Mouse (Mus musculus): ENCODE measurements around the gene Gm43064. TPM values are rescaled to one million over a fixed set of nuclear protein-coding genes. Genes with fewer than 3 reads are reported as not detected.

Gene Gm43064
- polyA plus RNA-seq, 1 experiment from 2014 or later: 0.18 TPM

GRCm38 (mm10) chr3:103850644-103851363 lies 41.4 kb downstream of the Gm43064 start:
- TF ChIP-seq CTCF (IDR thresholded peaks at IDR 0.05; ENCODE audit: low read depth): no peak
- WGBS: 52% methylated on average over 9 of the region's 9 CpGs
- no peaks in the 10 kb centered on the region for H3K36me3 ChIP-seq (ENCODE audit: control insufficient read depth, insufficient read depth)
- no peak overlapping the region for H3K27ac ChIP-seq (ENCODE audit: low read depth, low read length)
- no peak overlapping the region for H3K9ac ChIP-seq (ENCODE audit: low read depth, low read length)
- no peaks in the 10 kb centered on the region for H3K27me3 ChIP-seq (replicated peaks; ENCODE audit: control insufficient read depth, insufficient read depth, low read length)
- H3K9me3 ChIP-seq (ENCODE audit: control insufficient read depth): no peaks in the 10 kb centered on the region
- 0 out of 2 replicates have a peak, but pooled peaks cover 5% of the 10 kb centered on the region for H3K4me1 ChIP-seq (replicated peaks; ENCODE audit: control insufficient read depth, insufficient read depth, low read length)
- peak; percentile 69 for ATAC-seq
- no peak overlapping the region for H3K4me3 ChIP-seq (ENCODE audit: low read depth, low read length)
- H3K4me2 ChIP-seq (replicated peaks; ENCODE audit: low read depth): peak overlapping the region; percentile 18; the same call in 1 of the 2 replicates

DNA sequence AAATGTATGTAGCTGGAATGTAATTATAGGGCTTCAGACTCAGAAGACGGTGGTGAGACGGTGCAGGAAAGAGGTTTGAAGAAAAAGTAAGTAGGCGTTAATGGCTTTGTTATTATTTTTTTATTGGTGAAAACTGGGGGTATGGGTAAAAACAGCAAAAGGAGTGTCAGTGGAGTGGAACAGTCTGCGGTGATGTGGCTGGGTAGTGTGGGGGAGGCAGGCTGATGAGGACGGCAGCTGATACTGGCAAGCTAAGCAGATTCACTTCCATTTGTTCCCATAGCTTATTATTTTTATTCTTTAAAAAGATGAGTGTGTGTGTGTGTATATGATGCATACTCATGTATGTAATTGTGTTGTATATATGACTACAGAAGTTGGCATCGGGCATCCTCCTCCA lies 42.1 kb downstream of the Gm43064 start:
- H3K4me2 ChIP-seq (replicated peaks; ENCODE audit: low read depth): no peak overlapping the region
- TF ChIP-seq CTCF (IDR thresholded peaks at IDR 0.05; ENCODE audit: low read depth): no peak
- no peak overlapping the region for H3K27ac ChIP-seq (ENCODE audit: low read depth, low read length)
- H3K27me3 ChIP-seq (replicated peaks; ENCODE audit: control insufficient read depth, insufficient read depth, low read length): no peaks in the 10 kb centered on the region
- no peaks in the 10 kb centered on the region for H3K9me3 ChIP-seq (ENCODE audit: control insufficient read depth)
- WGBS: 87% methylated on average over 6 of the region's 6 CpGs
- H3K4me1 ChIP-seq (replicated peaks; ENCODE audit: control insufficient read depth, insufficient read depth, low read length): 0 out of 2 replicates have a peak, but pooled peaks cover 5% of the 10 kb centered on the region
- H3K9ac ChIP-seq (ENCODE audit: low read depth, low read length): no peak overlapping the region
- H3K36me3 ChIP-seq (ENCODE audit: control insufficient read depth, insufficient read depth): no peaks in the 10 kb centered on the region
- H3K4me3 ChIP-seq (ENCODE audit: low read depth, low read length): no peak overlapping the region
- ATAC-seq: no peak

- Histone ChIP-seq H3K4me3 (ENCODE audit: low read depth, low read length) (no peak overlapping the region), H3K36me3 (ENCODE audit: control insufficient read depth, insufficient read depth) (no peaks in the 10 kb centered on the region), H3K4me1 (replicated peaks; ENCODE audit: control insufficient read depth, insufficient read depth, low read length) (0 out of 2 replicates have a peak, but pooled peaks cover 5% of the 10 kb centered on the region), H3K9ac (ENCODE audit: low read depth, low read length) (no peak overlapping the region), H3K4me2 (replicated peaks; ENCODE audit: low read depth) (no peak overlapping the region), H3K9me3 (ENCODE audit: control insufficient read depth) (no peaks in the 10 kb centered on the region), H3K27me3 (replicated peaks; ENCODE audit: control insufficient read depth, insufficient read depth, low read length) (no peaks in the 10 kb centered on the region), H3K27ac (ENCODE audit: low read depth, low read length) (no peak overlapping the region)
- WGBS: 87% methylated on average over 8 of the region's 8 CpGs
- ATAC-seq: no peak
- TF ChIP-seq CTCF (IDR thresholded peaks at IDR 0.05; ENCODE audit: low read depth): no peak
These were observed 42.5 kb downstream of the Gm43064 start for GRCm38 (mm10) chr3:103851882-103852281.

GRCm38 (mm10) chr3:103852565-103853299 lies 43.4 kb downstream of the Gm43064 start:
- 0 out of 2 replicates have a peak, but pooled peaks cover 5% of the 10 kb centered on the region for H3K4me1 ChIP-seq (replicated peaks; ENCODE audit: control insufficient read depth, insufficient read depth, low read length)
- H3K27ac ChIP-seq (ENCODE audit: low read depth, low read length): no peak overlapping the region
- ATAC-seq: no peak
- TF ChIP-seq CTCF (IDR thresholded peaks at IDR 0.05; ENCODE audit: low read depth): peak; percentile 72
- 67% methylated on average over 3 of the region's 3 CpGs for WGBS
- H3K27me3 ChIP-seq (replicated peaks; ENCODE audit: control insufficient read depth, insufficient read depth, low read length): no peaks in the 10 kb centered on the region
- no peak overlapping the region for H3K9ac ChIP-seq (ENCODE audit: low read depth, low read length)
- H3K9me3 ChIP-seq (ENCODE audit: control insufficient read depth): no peaks in the 10 kb centered on the region
- no peak overlapping the region for H3K4me3 ChIP-seq (ENCODE audit: low read depth, low read length)
- no peak overlapping the region for H3K4me2 ChIP-seq (replicated peaks; ENCODE audit: low read depth)
- no peaks in the 10 kb centered on the region for H3K36me3 ChIP-seq (ENCODE audit: control insufficient read depth, insufficient read depth)

DNA sequence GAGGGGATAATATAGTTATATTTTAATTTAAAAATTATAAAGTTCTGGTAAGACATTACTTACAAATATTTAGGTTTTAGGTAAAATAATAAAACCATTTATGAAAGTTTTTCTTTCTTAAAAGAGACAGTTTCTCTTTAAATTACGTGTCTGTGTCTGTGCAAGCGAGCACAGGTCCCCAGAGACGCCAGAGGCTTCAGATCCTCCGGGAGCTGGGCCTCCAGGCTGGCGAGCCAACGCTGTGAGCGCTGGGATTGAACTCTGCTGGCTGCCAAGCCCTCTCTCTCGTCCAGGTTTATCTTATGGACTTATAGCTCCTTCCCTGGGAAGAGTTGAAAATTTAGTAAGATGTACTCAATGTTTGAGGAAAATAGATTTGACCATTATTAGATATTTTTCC lies 44.4 kb downstream of the Gm43064 start:
- no peaks in the 10 kb centered on the region for H3K9me3 ChIP-seq (ENCODE audit: control insufficient read depth)
- ATAC-seq: no peak
- H3K27ac ChIP-seq (ENCODE audit: low read depth, low read length): no peak overlapping the region
- 63% methylated on average over 8 of the region's 8 CpGs for WGBS
- no peak overlapping the region for H3K4me3 ChIP-seq (ENCODE audit: low read depth, low read length)
- no peak overlapping the region for H3K4me2 ChIP-seq (replicated peaks; ENCODE audit: low read depth)
- no peak overlapping the region for H3K9ac ChIP-seq (ENCODE audit: low read depth, low read length)
- H3K27me3 ChIP-seq (replicated peaks; ENCODE audit: control insufficient read depth, insufficient read depth, low read length): no peaks in the 10 kb centered on the region
- TF ChIP-seq CTCF (IDR thresholded peaks at IDR 0.05; ENCODE audit: low read depth): no peak
- H3K4me1 ChIP-seq (replicated peaks; ENCODE audit: control insufficient read depth, insufficient read depth, low read length): 0 out of 2 replicates have a peak, but pooled peaks cover 5% of the 10 kb centered on the region
- no peaks in the 10 kb centered on the region for H3K36me3 ChIP-seq (ENCODE audit: control insufficient read depth, insufficient read depth)

- no peak overlapping the region for H3K4me3 ChIP-seq (ENCODE audit: low read depth, low read length)
- H3K9ac ChIP-seq (ENCODE audit: low read depth, low read length): no peak overlapping the region
- H3K27me3 ChIP-seq (replicated peaks; ENCODE audit: control insufficient read depth, insufficient read depth, low read length): no peaks in the 10 kb centered on the region
- TF ChIP-seq CTCF (IDR thresholded peaks at IDR 0.05; ENCODE audit: low read depth): no peak
- H3K36me3 ChIP-seq (ENCODE audit: control insufficient read depth, insufficient read depth): no peaks in the 10 kb centered on the region
- H3K27ac ChIP-seq (ENCODE audit: low read depth, low read length): no peak overlapping the region
- no peaks in the 10 kb centered on the region for H3K4me1 ChIP-seq (replicated peaks; ENCODE audit: control insufficient read depth, insufficient read depth, low read length)
- no peaks in the 10 kb centered on the region for H3K9me3 ChIP-seq (ENCODE audit: control insufficient read depth)
- whole genome bisulfite sequencing: 81% methylated on average over 7 of the region's 7 CpGs
- no peak for ATAC-seq
- no peak overlapping the region for H3K4me2 ChIP-seq (replicated peaks; ENCODE audit: low read depth)
These were observed 47.8 kb downstream of the Gm43064 start for GRCm38 (mm10) chr3:103857036-103857805.
